Mouse (Mus musculus): ENCODE data around the gene Ebf1.

DNA sequence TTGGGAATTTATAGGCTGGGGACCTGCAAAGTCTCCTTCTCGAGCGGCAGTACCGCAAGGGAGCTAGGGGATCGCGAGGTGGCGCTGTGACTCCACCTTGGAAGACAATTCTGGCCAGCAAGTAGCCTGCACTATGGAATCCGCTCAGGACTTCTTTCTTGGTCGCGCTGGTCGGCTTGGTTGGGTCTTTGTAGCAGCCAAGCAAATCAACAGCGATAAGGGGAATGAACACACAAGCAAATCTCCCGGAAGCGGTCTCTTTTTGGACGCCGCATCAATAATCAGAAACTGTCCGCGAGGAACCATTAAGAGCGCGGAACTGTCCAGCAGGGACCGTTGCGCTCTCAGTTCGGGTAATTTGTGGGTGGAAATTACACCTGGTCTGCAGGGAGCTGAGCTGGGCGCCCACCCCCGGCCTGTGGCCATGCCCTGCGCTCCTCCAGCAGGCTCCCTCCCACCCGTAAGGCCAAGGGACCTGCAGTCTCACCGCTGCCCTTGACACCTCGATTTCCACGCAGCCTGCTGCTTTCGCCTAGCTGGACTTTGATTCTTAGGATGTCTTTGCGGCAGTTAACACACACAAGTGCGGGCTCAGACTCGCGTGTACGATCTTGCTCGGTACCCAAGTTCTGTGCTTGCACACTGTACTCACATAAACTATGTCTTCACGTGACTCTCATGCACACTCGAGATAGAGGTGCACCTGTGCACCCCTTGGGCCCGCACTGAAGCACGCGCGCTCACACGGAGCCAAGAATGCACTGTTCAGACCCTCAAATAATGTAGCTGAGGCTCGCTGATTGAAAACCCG is 5.9 kb upstream of the Ebf1 start:
- TF ChIP-seq POLR2A (IDR thresholded peaks at IDR 0.05; ENCODE audit: low read depth, low read length) (no peak), CTCF (IDR thresholded peaks at IDR 0.05; ENCODE audit: extremely low read depth, insufficient read depth, insufficient read length, insufficient replicate concordance) (peak; percentile 97)
